In genomic region chr9:60664866-60665265, GRCm38 (mm10) we compare ENCODE assay signal across 21 mouse cellular contexts. TPM values are rescaled to one million over a fixed set of nuclear protein-coding genes. Genes with fewer than 3 reads are reported as not detected.
DNase-seq lines count a peak whose midpoint lies in the region; ATAC-seq and TF ChIP-seq lines count a peak whose summit lies in the region.
"Had no signal": no experiment of that assay in that cellular context is flagged by ENCODE, and none has a peak within 500 bp of the region (broad histone marks: within the 10 kb centered on the region; RNA-seq: fewer than 3 reads in every experiment).

No protein-coding gene starts in this region.

- H3K4me1 ChIP-seq in heart, embryonic 11.5 days (ENCODE audit: control insufficient read depth, insufficient read depth, low read length) = no peaks in the 10 kb centered on the region
- peaks cover 4% of the 10 kb centered on the region for H3K4me1 ChIP-seq in forebrain, embryonic 15.5 days
- H3K4me1 ChIP-seq: hindbrain, embryonic 12.5 days; liver, embryonic 13.5 days; megakaryocyte, embryonic 14.5 days; midbrain, embryonic 15.5 days; neural tube, embryonic 12.5 days had no signal

- DNase-seq in cerebellum, adult 9-11 months = peak; percentile 30
- no peak for DNase-seq in cerebellum, adult 11 months
- DNase-seq in heart, adult 8-10 months (ENCODE audit: low spot score) = peak; percentile 48
- no peak for DNase-seq in left cerebral cortex, adult 2 months (ENCODE audit: extremely low spot score in 1 of 2, low spot score in 2 of 2)
- DNase-seq in left cerebral cortex, adult 11 months (ENCODE audit: low spot score) = no peak
- peak; percentile 31 for DNase-seq in skeletal muscle tissue, adult 2 months (ENCODE audit: low read depth, low spot score)
- DNase-seq: adrenal gland, postnatal 10 days; liver, embryonic 13.5 days; lung, embryonic 14.5 days; right cerebral cortex, postnatal 14 days; spleen, adult 18-20 months had no signal

- no peaks in the 10 kb centered on the region for H3K36me3 ChIP-seq in heart, embryonic 11.5 days (ENCODE audit: control insufficient read depth, insufficient read depth, low read length)
- peaks cover 49% of the 10 kb centered on the region for H3K36me3 ChIP-seq in forebrain, embryonic 15.5 days
- H3K36me3 ChIP-seq: G1E; liver, embryonic 13.5 days had no signal

- H3K9me3 ChIP-seq in heart, embryonic 11.5 days (replicated peaks; ENCODE audit: control insufficient read depth, low read length) = no peaks in the 10 kb centered on the region
- no peaks in the 10 kb centered on the region for H3K9me3 ChIP-seq in forebrain, embryonic 15.5 days
- H3K9me3 ChIP-seq: forebrain, embryonic 10.5 days; G1E; hindbrain, embryonic 12.5 days; liver, embryonic 13.5 days; megakaryocyte, embryonic 14.5 days; midbrain, embryonic 15.5 days; neural tube, embryonic 12.5 days had no signal

- intact Hi-C loops in left cerebral cortex, adult 2 months (cut with DNase I) = no loop called here

- H3K9ac ChIP-seq in heart, embryonic 11.5 days (ENCODE audit: low read depth, low read length) = no peak overlapping the region
- H3K9ac ChIP-seq in forebrain, embryonic 15.5 days (replicated peaks) = no peak overlapping the region
- H3K9ac ChIP-seq: hindbrain, embryonic 12.5 days; liver, embryonic 13.5 days; lung, embryonic 14.5 days; midbrain, embryonic 15.5 days; neural tube, embryonic 12.5 days had no signal

- H3K4me2 ChIP-seq in heart, embryonic 11.5 days = no peak overlapping the region
- H3K4me2 ChIP-seq in forebrain, embryonic 15.5 days (replicated peaks) = no peak overlapping the region
- H3K4me2 ChIP-seq: hindbrain, embryonic 12.5 days; liver, embryonic 13.5 days; lung, embryonic 14.5 days; midbrain, embryonic 15.5 days; neural tube, embryonic 12.5 days had no signal

- 79% methylated on average over 5 of the region's 5 CpGs for WGBS in heart, embryonic 11.5 days (ENCODE audit: insufficient replicate concordance)
- WGBS in forebrain, embryonic 15.5 days = 90% methylated on average over 5 of the region's 5 CpGs

- no peak for TF ChIP-seq CTCF in left cerebral cortex, adult 2 months (IDR thresholded peaks at IDR 0.05)

- ATAC-seq in heart, embryonic 11.5 days (replicated peaks; ENCODE audit: insufficient number of reproducible peaks, low FRiP score, low TSS enrichment) = no peak
- no peak for ATAC-seq in forebrain, embryonic 15.5 days (replicated peaks)
- ATAC-seq: midbrain, embryonic 15.5 days had no signal

- H3K27me3 ChIP-seq in heart, embryonic 11.5 days (ENCODE audit: control insufficient read depth, insufficient read depth, low read length) = no peaks in the 10 kb centered on the region
- no peaks in the 10 kb centered on the region for H3K27me3 ChIP-seq in forebrain, embryonic 15.5 days
- H3K27me3 ChIP-seq: CH12.LX; hindbrain, embryonic 12.5 days; liver, embryonic 13.5 days; megakaryocyte, embryonic 14.5 days; midbrain, embryonic 15.5 days; neural tube, embryonic 12.5 days had no signal

- no peak overlapping the region for H3K27ac ChIP-seq in heart, embryonic 11.5 days (ENCODE audit: low read depth, low read length)
- H3K27ac ChIP-seq in left cerebral cortex, adult 2 months = peak overlapping the region; percentile 18; the same call in 1 of the 2 replicates
- H3K27ac ChIP-seq in forebrain, embryonic 15.5 days (replicated peaks) = no peak overlapping the region
- H3K27ac ChIP-seq: forebrain, embryonic 10.5 days; hindbrain, embryonic 12.5 days; liver, embryonic 13.5 days; midbrain, embryonic 15.5 days; neural tube, embryonic 12.5 days had no signal

- H3K4me3 ChIP-seq in heart, embryonic 11.5 days (ENCODE audit: low read depth, low read length) = no peak overlapping the region
- H3K4me3 ChIP-seq in left cerebral cortex, adult 2 months = no peak overlapping the region
- no peak overlapping the region for H3K4me3 ChIP-seq in forebrain, embryonic 15.5 days
- H3K4me3 ChIP-seq: forebrain, embryonic 10.5 days; hindbrain, embryonic 12.5 days; liver, embryonic 13.5 days; megakaryocyte, embryonic 14.5 days; midbrain, embryonic 15.5 days; neural tube, embryonic 12.5 days had no signal

RNA-seq across cellular contexts. Expression of gene Lrrc49, which starts 23.1 kb away (rescaled TPM):
- total RNA-seq in heart, adult 8-10 months (2022) = 1 to 10 TPM; 3.5 to 4.2 (median 3.8) TPM
- polyA plus RNA-seq in heart, embryonic 11.5 days (2014; fragmentation: Nextera tagmentation; extraction: Ambion mirVana) = 9.3 and 10.3 TPM in 2 replicates
- 10 to 100 TPM; 86.7 to 94.7 TPM for total RNA-seq in left cerebral cortex, adult 2 months (2021)
- 65.7 and 69.5 TPM in 2 replicates for polyA plus RNA-seq in forebrain, embryonic 15.5 days (2015; fragmentation: Nextera tagmentation; extraction: Ambion mirVana)

RNA-seq across cellular contexts. Expression of gene Larp6, which starts 47.9 kb away (rescaled TPM):
- total RNA-seq in heart, adult 8-10 months (2022) = 1 to 10 TPM; 1.1 to 2.0 (median 1.7) TPM
- polyA plus RNA-seq in heart, embryonic 11.5 days (2014; fragmentation: Nextera tagmentation; extraction: Ambion mirVana) = 0.40 and 0.92 TPM in 2 replicates
- 10 to 100 TPM; 37.8 to 39.0 TPM for total RNA-seq in left cerebral cortex, adult 2 months (2021)
- polyA plus RNA-seq in forebrain, embryonic 15.5 days (2015; fragmentation: Nextera tagmentation; extraction: Ambion mirVana) = 7.4 and 8.7 TPM in 2 replicates
- total RNA-seq: CH12.LX; G1E; granulocyte monocyte progenitor cell, adult 5-6 weeks had no signal
- polyA plus RNA-seq: G1E had no signal

Comparison
In these comparisons a context has a peak if more than half of its experiments do, and no peak if none do; other contexts are left out.
1. DNase-seq: peak in cerebellum, adult 9-11 months (single experiment), heart, adult 8-10 months (single experiment) and skeletal muscle tissue, adult 2 months (single experiment); none in cerebellum, adult 11 months (single experiment), left cerebral cortex, adult 2 months (0 of 2) and left cerebral cortex, adult 11 months (single experiment).
2. RNA of gene Lrrc49, which starts 23.1 kb away (total RNA-seq): 86.7 to 94.7 TPM in left cerebral cortex, adult 2 months; 3.5 to 4.2 TPM in heart, adult 8-10 months; every median in the first group is over 10 times any median in the second.
3. RNA of gene Larp6, which starts 47.9 kb away (total RNA-seq): 37.8 to 39.0 TPM in left cerebral cortex, adult 2 months; 1.1 to 2.0 TPM in heart, adult 8-10 months; every median in the first group is over 10 times any median in the second.